Mouse (Mus musculus) liver, embryonic 11.5 days (tissue): ENCODE measurements around the gene Pno1. TPM values are rescaled to one million over a fixed set of nuclear protein-coding genes. Genes with fewer than 3 reads are reported as not detected.

Experiments used
- ATAC-seq: fragments of 200-750 bp; cut with Nextera tagmentation; replicated peaks from 2 replicates; pipeline ENCODE4 v1.8.0; 2017; ENCODE audit warnings: moderate number of reproducible peaks, mild to moderate bottlenecking, moderate TSS enrichment, moderate library complexity; ENCODE audit not compliant: low FRiP score
- DNase-seq: peaks from one replicate; pipeline ENCODE4 v3.0.0-alpha.2; 2017; ENCODE audit warnings: low spot score
- H3K27ac ChIP-seq: fragments of 300-500 bp; sonication (generic); 2 replicates; pipeline ENCODE4 v1.5.1; 2014; ENCODE audit warnings: mild to moderate bottlenecking, low read depth, low read length, control low read depth
- H3K27me3 ChIP-seq: fragments of 300-500 bp; sonication (generic); replicated peaks from 2 replicates; pipeline ENCODE4 v1.6.1; 2014; ENCODE audit warnings: low read length, mixed read lengths; ENCODE audit not compliant: control insufficient read depth, insufficient read depth
- H3K36me3 ChIP-seq: fragments of 300-500 bp; sonication (generic); 2 replicates; pipeline ENCODE4 v1.6.1; 2014; ENCODE audit warnings: mild to moderate bottlenecking, low read length, moderate library complexity, mixed read lengths; ENCODE audit not compliant: control insufficient read depth, insufficient read depth
- H3K4me1 ChIP-seq: fragments of 300-500 bp; sonication (generic); replicated peaks from 2 replicates; pipeline ENCODE4 v1.6.1; 2014; ENCODE audit warnings: low read length, mixed read lengths; ENCODE audit not compliant: control insufficient read depth, insufficient read depth
- H3K4me2 ChIP-seq: fragments of 300-500 bp; sonication (generic); 2 replicates; pipeline ENCODE4 v1.6.1; 2014; ENCODE audit warnings: mild to moderate bottlenecking, control low read depth, moderate library complexity
- H3K4me3 ChIP-seq: fragments of 300-500 bp; sonication (generic); 2 replicates; pipeline ENCODE4 v1.5.1; 2014; ENCODE audit warnings: low read depth, low read length, control low read depth
- H3K9ac ChIP-seq: fragments of 300-500 bp; sonication (generic); 2 replicates; pipeline ENCODE4 v1.6.1; 2014; ENCODE audit warnings: low read depth, low read length, control low read depth
- H3K9me3 ChIP-seq: fragments of 300-500 bp; sonication (generic); 2 replicates; pipeline ENCODE4 v1.6.1; 2016; ENCODE audit warnings: low read length, inconsistent platforms, mixed read lengths; ENCODE audit not compliant: control insufficient read depth
- WGBS: fragments of 180-500 bp; shearing (Covaris S2); extraction: QIAGEN DNeasy Blood & Tissue Kit; methylation state at CpG from one replicate; pipeline ENCODE4 v1.1.7; 2014; 5-methylcytosine and 5-hydroxymethylcytosine counted together
- polyA plus RNA-seq: library from polyadenylated mRNA; unstranded; fragments of >200 nt; fragmentation: Nextera tagmentation; extraction: Ambion mirVana; gene quantifications from 2 replicates; pipeline ENCODE4 v1.2.1, GENCODE M21; 2014

Gene Pno1
- polyA plus RNA-seq, 1 experiment from 2014 or later: 124 TPM

DNA sequence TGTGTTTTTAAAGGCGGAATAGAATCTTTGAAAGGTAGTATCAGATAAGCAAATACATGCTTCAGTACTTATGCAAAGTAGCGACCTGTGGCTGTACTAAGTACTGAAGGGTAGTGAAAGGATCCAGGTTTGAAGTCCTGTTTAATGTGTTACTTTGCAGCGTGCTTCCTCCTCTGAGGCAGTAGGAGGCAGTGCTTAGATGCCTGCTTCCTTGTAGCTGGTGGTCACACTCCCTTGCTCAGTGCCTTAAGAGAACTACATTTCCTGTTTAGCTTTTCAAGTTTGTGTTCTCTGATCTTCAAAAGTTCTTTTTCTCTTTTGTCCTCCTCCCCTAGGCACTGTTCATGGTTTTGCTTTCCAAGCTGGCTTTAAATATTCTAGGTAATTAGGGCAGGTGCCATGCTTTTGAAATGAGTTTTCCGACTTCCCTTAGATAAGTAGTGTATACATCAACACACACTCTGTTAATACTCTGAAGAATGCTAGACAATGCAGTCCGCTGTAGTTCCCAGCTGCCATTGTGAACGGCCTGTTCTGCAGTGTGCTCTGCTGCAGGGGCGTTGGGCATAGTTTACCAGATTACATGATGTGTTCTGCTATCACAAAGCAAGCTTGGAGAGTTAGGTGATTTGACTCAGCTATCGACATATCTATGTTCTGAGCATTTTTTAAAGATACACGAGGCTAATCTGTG is 19.1 kb downstream of the Pno1 start:
- ATAC-seq (no peak), DNase-seq (no peak)
- no peaks in the 10 kb centered on the region for H3K4me1 ChIP-seq
- no peaks in the 10 kb centered on the region for H3K9me3 ChIP-seq
- H3K36me3 ChIP-seq: peaks cover 8% of the 10 kb centered on the region; the same call in 1 of the 2 replicates
- H3K9ac ChIP-seq: no peak overlapping the region
- no peak overlapping the region for H3K27ac ChIP-seq
- H3K4me2 ChIP-seq: no peak overlapping the region
- WGBS: 84% methylated on average over 9 of the region's 9 CpGs
- H3K4me3 ChIP-seq: no peak overlapping the region
- H3K27me3 ChIP-seq: no peaks in the 10 kb centered on the region

DNA sequence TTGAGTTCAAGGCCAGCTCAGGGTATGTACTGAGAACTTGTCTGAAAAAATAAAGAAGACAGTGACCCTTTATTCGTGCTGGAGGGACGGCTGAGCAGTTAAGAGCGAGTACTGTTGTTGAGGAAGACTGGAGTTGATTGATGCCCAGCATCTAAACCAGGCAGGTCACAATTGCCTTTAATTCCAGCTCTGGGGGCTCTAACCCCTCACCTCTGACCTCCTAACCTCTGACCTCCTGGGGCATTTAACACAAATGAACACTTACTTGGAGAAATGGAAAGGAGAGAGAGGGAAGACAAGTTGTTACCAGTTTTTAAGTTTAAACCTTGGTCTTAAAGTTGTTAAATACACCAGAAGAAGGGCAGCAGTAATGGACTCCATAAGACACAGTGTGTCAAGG is 22.6 kb downstream of the Pno1 start:
- Histone ChIP-seq H3K4me1 (no peaks in the 10 kb centered on the region), H3K4me3 (no peak overlapping the region), H3K4me2 (no peak overlapping the region), H3K9ac (no peak overlapping the region), H3K36me3 (no peaks in the 10 kb centered on the region; the same call in 1 of the 2 replicates), H3K9me3 (no peaks in the 10 kb centered on the region), H3K27ac (no peak overlapping the region), H3K27me3 (no peaks in the 10 kb centered on the region)
- WGBS: 88% methylated on average over 3 of the region's 3 CpGs
- ATAC-seq (no peak), DNase-seq (no peak)

DNA sequence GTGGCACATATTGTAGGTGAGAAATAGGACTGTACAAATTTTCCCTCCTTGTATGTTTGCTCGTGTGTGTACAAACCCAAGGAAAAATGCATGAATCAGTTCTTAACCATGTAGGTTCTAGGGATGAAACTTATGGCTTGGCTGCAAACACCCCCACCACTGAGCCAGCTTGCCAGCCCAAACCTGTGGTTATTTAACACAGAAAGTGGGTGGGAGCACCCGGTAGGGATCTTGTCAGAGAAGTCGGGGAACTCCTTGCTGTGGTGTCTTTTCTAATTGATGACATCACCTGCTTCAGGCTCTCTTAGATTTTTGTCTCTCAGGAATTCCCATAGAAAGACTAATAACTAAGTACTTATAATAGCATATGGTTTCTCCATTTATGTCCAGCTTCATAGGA is 23.7 kb downstream of the Pno1 start:
- Histone ChIP-seq H3K27me3 (no peaks in the 10 kb centered on the region), H3K4me2 (no peak overlapping the region), H3K9me3 (no peaks in the 10 kb centered on the region), H3K36me3 (no peaks in the 10 kb centered on the region; the same call in 1 of the 2 replicates), H3K4me3 (no peak overlapping the region), H3K9ac (no peak overlapping the region), H3K4me1 (no peaks in the 10 kb centered on the region), H3K27ac (no peak overlapping the region)
- WGBS: 90% methylated on average over 3 of the region's 3 CpGs
- no peak for ATAC-seq
- no peak for DNase-seq

DNA sequence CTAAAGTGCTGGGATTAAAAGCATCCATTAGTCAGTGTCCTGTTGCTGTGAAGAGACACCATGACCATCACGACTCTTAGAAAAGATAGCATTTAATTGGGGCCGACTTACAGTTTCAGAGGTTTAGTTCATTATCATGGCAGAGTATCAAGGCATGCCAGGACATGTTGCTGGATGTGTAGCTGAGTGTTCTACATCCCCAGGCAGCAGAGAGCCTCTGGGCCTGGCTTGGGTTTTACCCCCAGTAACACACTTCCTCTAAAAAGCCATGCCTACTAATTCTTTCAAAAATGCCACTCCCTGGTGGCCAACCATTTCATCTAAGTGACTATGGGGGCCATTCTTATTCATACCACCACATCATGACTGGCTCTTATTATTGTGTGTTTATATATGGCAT is 28.2 kb downstream of the Pno1 start:
- no peak overlapping the region for H3K9ac ChIP-seq
- no peaks in the 10 kb centered on the region for H3K27me3 ChIP-seq
- no peak for ATAC-seq
- H3K4me3 ChIP-seq: no peak overlapping the region
- no peaks in the 10 kb centered on the region for H3K4me1 ChIP-seq
- H3K36me3 ChIP-seq: no peaks in the 10 kb centered on the region
- WGBS: 88% methylated on average over 2 of the region's 2 CpGs
- DNase-seq: no peak
- H3K4me2 ChIP-seq: no peak overlapping the region
- H3K9me3 ChIP-seq: no peaks in the 10 kb centered on the region
- no peak overlapping the region for H3K27ac ChIP-seq

DNA sequence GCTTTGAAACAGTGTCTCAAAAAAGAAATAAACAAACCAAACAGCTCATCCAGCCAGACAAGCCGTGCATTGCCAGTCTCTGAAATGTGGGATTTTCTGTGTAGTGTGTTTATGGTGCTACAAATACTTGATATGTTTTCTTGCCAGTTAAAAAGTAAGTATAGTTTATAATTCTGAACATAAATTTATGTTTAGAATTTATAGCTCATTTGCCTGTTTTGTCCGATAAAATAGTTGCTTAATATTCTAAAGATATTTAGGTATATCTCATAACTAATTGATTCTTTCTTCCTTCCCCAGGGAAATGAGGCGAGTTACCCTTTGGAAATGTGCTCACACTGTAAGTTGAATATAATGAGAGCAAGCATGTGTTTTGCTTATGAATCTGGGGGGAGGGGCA is 29.6 kb downstream of the Pno1 start, which contains the start of gene Wdr92:
Wdr92 (plus strand) TSS at position 301 of the 400 bp plus-strand sequence.
- Histone ChIP-seq H3K9me3 (no peaks in the 10 kb centered on the region), H3K4me3 (no peak within 1 kb of the TSS), H3K9ac (no peak within 1 kb of the TSS), H3K4me2 (no peak within 1 kb of the TSS), H3K27me3 (no peaks in the 10 kb centered on the region), H3K4me1 (no peaks in the 10 kb centered on the region), H3K27ac (no peak within 1 kb of the TSS), H3K36me3 (no peaks in the 10 kb centered on the region)
- 83% methylated on average over 3 of the region's 3 CpGs for WGBS
- ATAC-seq: no peak
- DNase-seq: no peak

DNA sequence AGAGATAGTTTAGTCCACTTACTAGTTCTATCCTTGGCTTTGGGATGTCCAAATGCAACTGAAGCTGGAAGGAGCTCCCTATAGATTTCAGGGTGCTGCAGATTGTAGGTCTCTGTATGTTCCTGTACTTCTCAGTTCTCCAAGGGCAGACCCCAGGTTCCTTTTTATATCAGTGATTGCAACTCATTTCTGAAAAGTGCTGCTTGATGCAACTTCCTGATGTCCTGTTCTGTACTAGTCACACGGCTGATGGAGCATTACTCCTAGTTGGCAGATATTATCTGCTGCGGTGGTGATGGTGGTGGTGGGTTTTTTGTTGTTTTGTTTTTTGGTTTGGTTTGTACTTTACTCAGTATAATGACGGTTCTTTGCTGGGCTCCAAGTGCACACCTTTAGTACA is 30.6 kb downstream of the Pno1 start:
- Histone ChIP-seq H3K36me3 (no peaks in the 10 kb centered on the region), H3K9me3 (no peaks in the 10 kb centered on the region), H3K27me3 (no peaks in the 10 kb centered on the region), H3K4me3 (no peak overlapping the region), H3K4me2 (no peak overlapping the region), H3K4me1 (no peaks in the 10 kb centered on the region), H3K9ac (no peak overlapping the region), H3K27ac (no peak overlapping the region)
- WGBS: 70% methylated on average over 3 of the region's 3 CpGs
- no peak for ATAC-seq
- no peak for DNase-seq

DNA sequence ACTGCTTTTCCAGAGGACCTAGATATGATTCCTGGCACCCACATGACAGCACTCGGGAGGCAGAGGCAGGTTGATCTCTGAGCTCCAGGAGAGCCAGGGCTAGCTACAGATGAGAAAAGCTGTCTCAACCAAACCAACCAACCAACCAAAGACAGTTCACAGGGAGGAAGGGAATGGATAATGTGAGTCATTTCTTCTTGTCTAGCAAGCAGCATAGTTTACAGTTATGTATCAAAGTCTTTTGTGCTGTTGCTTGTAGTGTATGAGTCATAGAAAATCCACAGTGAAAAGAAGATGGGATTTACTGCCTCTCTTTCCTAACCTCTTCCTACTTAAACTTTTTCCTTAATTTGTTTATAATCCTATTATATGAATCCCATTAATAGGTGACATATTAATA is 34.7 kb downstream of the Pno1 start:
- WGBS: 87% methylated on average over 1 of the region's 1 CpGs
- ATAC-seq: no peak
- no peak overlapping the region for H3K27ac ChIP-seq

DNA sequence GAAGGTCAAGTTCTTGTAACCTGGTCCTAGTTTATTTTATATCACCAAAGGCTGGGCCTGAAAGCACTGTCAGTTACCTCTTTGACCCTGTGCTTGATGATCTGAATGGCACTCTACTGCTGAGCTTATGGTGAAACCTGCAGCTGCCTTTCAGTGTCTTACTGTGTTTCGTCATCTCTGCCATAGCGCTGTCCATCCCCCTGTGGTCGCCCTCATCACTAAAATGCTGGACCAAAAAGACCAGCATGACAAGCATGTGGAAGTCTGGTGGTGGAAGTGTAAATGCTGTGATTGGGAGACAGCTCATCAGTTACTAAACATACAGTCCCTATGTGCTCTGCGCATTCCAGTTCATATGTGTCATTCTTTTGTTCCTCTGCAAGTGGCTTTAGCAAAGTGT is 39.1 kb downstream of the Pno1 start:
- peaks cover 2% of the 10 kb centered on the region; the same call in 1 of the 2 replicates for H3K36me3 ChIP-seq
- H3K27ac ChIP-seq: no peak overlapping the region
- ATAC-seq (no peak), DNase-seq (no peak)
- H3K4me2 ChIP-seq: no peak overlapping the region
- H3K9ac ChIP-seq: no peak overlapping the region
- H3K27me3 ChIP-seq: no peaks in the 10 kb centered on the region
- WGBS: 95% methylated on average over 4 of the region's 4 CpGs
- no peaks in the 10 kb centered on the region for H3K9me3 ChIP-seq
- H3K4me1 ChIP-seq: peaks cover 11% of the 10 kb centered on the region
- H3K4me3 ChIP-seq: no peak overlapping the region

More for the DNA sequence above, 34.7 kb downstream of the Pno1 start:
- no peak for DNase-seq
- Histone ChIP-seq H3K4me1 (no peaks in the 10 kb centered on the region), H3K27me3 (no peaks in the 10 kb centered on the region), H3K36me3 (peaks cover 2% of the 10 kb centered on the region; the same call in 1 of the 2 replicates), H3K4me2 (no peak overlapping the region), H3K9ac (no peak overlapping the region), H3K9me3 (no peaks in the 10 kb centered on the region), H3K4me3 (no peak overlapping the region)
